Mouse (Mus musculus): Measurements from ENCODE around the gene Rac1. TPM values are rescaled to one million over a fixed set of nuclear protein-coding genes. Genes with fewer than 3 reads are reported as not detected.

Rac1 gene
- polyA plus RNA-seq, 1 experiment: 498 TPM

DNA sequence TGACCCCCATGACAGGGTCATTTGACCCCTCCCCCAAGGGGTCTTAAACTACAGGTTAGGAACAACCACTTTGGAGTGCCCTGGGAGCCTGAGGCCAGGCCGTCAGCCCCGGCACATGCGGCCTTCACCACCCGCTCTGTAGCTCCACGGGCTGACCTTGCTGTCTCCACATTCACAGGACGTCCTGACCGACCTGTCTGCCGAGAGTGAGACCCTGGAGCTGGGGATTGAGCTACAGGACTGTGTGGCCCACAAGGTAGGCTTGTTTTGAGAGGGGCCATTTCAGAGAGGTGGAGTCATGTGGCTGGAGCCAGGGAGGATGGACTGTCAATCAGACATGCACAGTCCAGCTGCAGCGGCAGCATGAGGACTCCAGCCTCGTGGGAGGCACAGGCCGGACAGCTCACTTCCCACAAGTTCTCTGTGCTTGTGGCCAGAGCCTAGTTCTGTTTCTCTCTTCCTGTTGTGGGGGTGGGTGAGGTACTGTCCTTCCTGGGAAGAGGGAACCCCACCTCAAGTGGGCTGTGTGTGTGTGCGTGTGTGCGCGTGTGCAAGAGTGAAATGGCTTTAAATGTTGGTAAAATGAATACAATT, 38.0 kb downstream of the Rac1 start:
- no peak for DNase-seq (ENCODE audit: low read depth)
- TF ChIP-seq POLR2A (IDR thresholded peaks at IDR 0.05; ENCODE audit: borderline replicate concordance, extremely low read depth, insufficient read depth, insufficient read length, poor library complexity, severe bottlenecking): no peak
- TF ChIP-seq CTCF (IDR thresholded peaks at IDR 0.05; ENCODE audit: borderline replicate concordance, extremely low read depth, insufficient read depth, insufficient read length): no peak

GRCm38 (mm10) chr5:143487998-143488397, 39.8 kb downstream of the Rac1 start:
- TF ChIP-seq CTCF (IDR thresholded peaks at IDR 0.05; ENCODE audit: borderline replicate concordance, extremely low read depth, insufficient read depth, insufficient read length): no peak
- TF ChIP-seq POLR2A (IDR thresholded peaks at IDR 0.05; ENCODE audit: borderline replicate concordance, extremely low read depth, insufficient read depth, insufficient read length, poor library complexity, severe bottlenecking): no peak
- no peak for DNase-seq (ENCODE audit: low read depth)

DNA sequence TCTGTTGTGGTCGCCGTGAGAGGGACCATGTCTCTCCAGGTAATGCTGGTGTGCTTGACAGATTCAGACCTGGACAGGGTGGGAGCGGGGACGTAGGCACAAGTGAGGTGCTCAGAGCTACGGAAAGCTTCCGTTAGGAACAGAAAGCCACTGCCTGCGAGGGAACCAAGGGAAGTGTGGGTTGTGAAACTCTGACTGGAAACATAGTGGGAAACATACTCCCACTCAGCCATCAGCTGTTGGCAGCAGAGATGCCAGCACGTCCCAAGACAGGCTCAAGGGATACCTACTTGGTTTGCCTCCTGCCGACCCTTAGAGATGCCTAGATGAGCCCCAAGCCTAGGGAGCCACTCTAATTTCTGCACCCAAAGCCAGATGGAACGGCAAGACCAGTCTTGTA, 40.6 kb downstream of the Rac1 start:
- DNase-seq (ENCODE audit: low read depth): no peak
- TF ChIP-seq CTCF (IDR thresholded peaks at IDR 0.05; ENCODE audit: borderline replicate concordance, extremely low read depth, insufficient read depth, insufficient read length): no peak
- TF ChIP-seq POLR2A (IDR thresholded peaks at IDR 0.05; ENCODE audit: borderline replicate concordance, extremely low read depth, insufficient read depth, insufficient read length, poor library complexity, severe bottlenecking): no peak

- no peak for TF ChIP-seq POLR2A (IDR thresholded peaks at IDR 0.05; ENCODE audit: borderline replicate concordance, extremely low read depth, insufficient read depth, insufficient read length, poor library complexity, severe bottlenecking)
- no peak for TF ChIP-seq CTCF (IDR thresholded peaks at IDR 0.05; ENCODE audit: borderline replicate concordance, extremely low read depth, insufficient read depth, insufficient read length)
- no peak for DNase-seq (ENCODE audit: low read depth)
Measured at GRCm38 (mm10) chr5:143484955-143485354, 42.9 kb downstream of the Rac1 start.

- TF ChIP-seq POLR2A (IDR thresholded peaks at IDR 0.05; ENCODE audit: borderline replicate concordance, extremely low read depth, insufficient read depth, insufficient read length, poor library complexity, severe bottlenecking) (no peak), CTCF (IDR thresholded peaks at IDR 0.05; ENCODE audit: borderline replicate concordance, extremely low read depth, insufficient read depth, insufficient read length) (no peak)
- no peak for DNase-seq (ENCODE audit: low read depth)
Measured at GRCm38 (mm10) chr5:143477901-143478300, 49.9 kb downstream of the Rac1 start.

GRCm38 (mm10) chr5:143476013-143476412, 51.8 kb downstream of the Rac1 start:
- no peak for DNase-seq (ENCODE audit: low read depth)
- TF ChIP-seq POLR2A (IDR thresholded peaks at IDR 0.05; ENCODE audit: borderline replicate concordance, extremely low read depth, insufficient read depth, insufficient read length, poor library complexity, severe bottlenecking) (no peak), CTCF (IDR thresholded peaks at IDR 0.05; ENCODE audit: borderline replicate concordance, extremely low read depth, insufficient read depth, insufficient read length) (no peak)

DNA sequence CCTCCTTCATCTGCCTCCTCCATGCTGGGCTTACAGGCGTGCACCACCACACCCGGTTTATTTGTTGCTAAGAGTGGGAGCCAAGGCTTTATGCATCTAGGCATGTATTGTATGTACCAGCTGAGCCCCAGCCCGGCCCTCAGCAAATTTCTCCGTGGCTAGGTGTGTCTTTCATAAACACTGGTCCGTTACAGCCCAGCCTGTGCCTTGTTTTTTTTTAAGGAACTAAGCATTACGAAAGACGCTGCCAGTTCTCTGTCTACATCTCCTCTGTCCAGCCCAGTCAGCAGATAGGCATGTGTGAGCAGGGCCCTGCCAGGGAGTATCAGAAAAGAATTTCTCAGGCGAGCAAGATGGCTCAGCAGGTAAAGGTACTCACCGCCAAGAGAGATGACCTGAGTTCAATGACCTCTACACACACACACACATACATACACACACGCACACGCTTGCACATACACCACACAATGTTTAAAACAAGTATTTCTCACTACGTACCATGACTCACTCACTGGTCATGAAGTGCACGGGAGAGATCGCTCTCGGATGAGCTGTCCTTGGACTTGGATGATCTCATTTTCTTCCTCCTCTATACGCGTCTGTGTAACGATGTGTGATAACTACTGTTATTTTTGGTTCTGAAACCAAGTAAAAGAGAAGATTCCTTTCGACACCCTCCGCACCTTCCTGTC, 52.5 kb downstream of the Rac1 start:
- DNase-seq (ENCODE audit: low read depth): no peak
- no peak for TF ChIP-seq POLR2A (IDR thresholded peaks at IDR 0.05; ENCODE audit: borderline replicate concordance, extremely low read depth, insufficient read depth, insufficient read length, poor library complexity, severe bottlenecking)
- TF ChIP-seq CTCF (IDR thresholded peaks at IDR 0.05; ENCODE audit: borderline replicate concordance, extremely low read depth, insufficient read depth, insufficient read length): no peak

DNA sequence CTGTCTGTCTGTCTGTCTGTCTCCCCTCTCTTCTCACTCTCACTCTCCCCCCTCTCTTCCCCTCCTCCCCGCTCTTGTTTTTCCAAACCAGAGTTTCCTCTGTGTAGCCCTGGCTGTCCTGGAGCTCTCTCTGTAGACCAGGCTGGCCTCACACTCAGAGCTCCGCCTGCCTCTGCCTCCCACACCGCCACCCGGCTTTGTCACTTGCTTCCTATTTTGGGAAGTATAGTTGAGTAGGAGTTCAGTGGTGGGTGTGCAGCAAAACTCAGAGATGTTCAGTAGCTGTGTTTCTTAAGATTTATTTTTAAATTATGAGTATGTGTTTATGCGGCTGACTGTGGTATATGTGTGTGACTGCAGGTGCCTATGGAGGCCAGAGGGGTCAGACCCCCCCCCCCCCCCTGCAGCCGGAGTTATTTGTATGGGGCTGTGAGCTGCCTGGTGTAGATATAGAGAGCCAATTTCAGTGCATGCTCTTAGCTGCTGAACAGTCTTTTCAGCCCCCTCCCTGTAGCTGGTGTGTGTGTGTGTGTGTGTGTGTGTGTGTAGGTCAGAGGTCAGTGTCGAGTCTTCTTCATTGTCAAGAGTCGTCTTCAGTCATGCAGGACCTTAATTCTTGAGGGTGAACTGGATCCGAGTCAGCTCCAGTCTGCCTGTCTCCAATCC, 55.8 kb downstream of the Rac1 start:
- TF ChIP-seq POLR2A (IDR thresholded peaks at IDR 0.05; ENCODE audit: borderline replicate concordance, extremely low read depth, insufficient read depth, insufficient read length, poor library complexity, severe bottlenecking): no peak
- TF ChIP-seq CTCF (IDR thresholded peaks at IDR 0.05; ENCODE audit: borderline replicate concordance, extremely low read depth, insufficient read depth, insufficient read length): no peak
- DNase-seq (ENCODE audit: low read depth): no peak

- no peak for DNase-seq (ENCODE audit: low read depth)
- TF ChIP-seq POLR2A (IDR thresholded peaks at IDR 0.05; ENCODE audit: borderline replicate concordance, extremely low read depth, insufficient read depth, insufficient read length, poor library complexity, severe bottlenecking) (no peak), CTCF (IDR thresholded peaks at IDR 0.05; ENCODE audit: borderline replicate concordance, extremely low read depth, insufficient read depth, insufficient read length) (no peak)
Measured at GRCm38 (mm10) chr5:143471165-143471546, 56.7 kb downstream of the Rac1 start.

- DNase-seq (ENCODE audit: low read depth): peak; percentile 66
- TF ChIP-seq POLR2A (IDR thresholded peaks at IDR 0.05; ENCODE audit: borderline replicate concordance, extremely low read depth, insufficient read depth, insufficient read length, poor library complexity, severe bottlenecking) (no peak), CTCF (IDR thresholded peaks at IDR 0.05; ENCODE audit: borderline replicate concordance, extremely low read depth, insufficient read depth, insufficient read length) (no peak)
Measured at GRCm38 (mm10) chr5:143470421-143471164, 57.2 kb downstream of the Rac1 start.

- TF ChIP-seq CTCF (IDR thresholded peaks at IDR 0.05; ENCODE audit: borderline replicate concordance, extremely low read depth, insufficient read depth, insufficient read length): no peak
- TF ChIP-seq POLR2A (IDR thresholded peaks at IDR 0.05; ENCODE audit: borderline replicate concordance, extremely low read depth, insufficient read depth, insufficient read length, poor library complexity, severe bottlenecking): no peak
- DNase-seq (ENCODE audit: low read depth): no peak
Measured at GRCm38 (mm10) chr5:143469628-143470027, 58.2 kb downstream of the Rac1 start.

Measured in brain, embryonic 14.5 days (tissue).